Mouse (Mus musculus) left cerebral cortex, postnatal 14 days (tissue): ENCODE results near the gene Rnf182. TPM values are rescaled to one million over a fixed set of nuclear protein-coding genes. Genes with fewer than 3 reads are reported as not detected.

Source experiments
- total RNA-seq, 2 experiments: library from RNA; stranded (reverse); gene quantifications; 2 replicates each; pipeline ENCODE4 v1.2.3; 2021

Rnf182 gene
- total RNA-seq, 2 experiments from 2014 or later, result 6.3 to 7.6 TPM

Other genes with a start within 250 kb of the Rnf182 start
- 10 to 100 TPM; 78.5 to 80.1 TPM for gene Nol7, start 217.3 kb upstream of the Rnf182 start, total RNA-seq
- gene Ranbp9, start 134.4 kb upstream of the Rnf182 start, total RNA-seq, result 10 to 100 TPM; 84.1 to 87.9 TPM
- 10 to 100 TPM; 12.5 to 14.6 TPM for gene Mcur1, start 55.5 kb upstream of the Rnf182 start, total RNA-seq
- 1 to 10 TPM; 5.5 to 6.4 TPM for gene Cd83, start 169.1 kb downstream of the Rnf182 start, total RNA-seq